Mouse (Mus musculus): ENCODE results near the gene Il6ra.

GRCm38 (mm10) chr3:89911207-89911606 lies 1.8 kb downstream of the Il6ra start:
- TF ChIP-seq CTCF (IDR thresholded peaks at IDR 0.05; ENCODE audit: borderline replicate concordance, control insufficient read depth, extremely low read depth, insufficient read depth, low read length, poor library complexity) = no peak
- TF ChIP-seq POLR2A (IDR thresholded peaks at IDR 0.05; ENCODE audit: control insufficient read depth, extremely low read depth, insufficient read depth, low read length, poor library complexity) = no peak
